Mouse (Mus musculus) retina, postnatal 1 day (tissue): ENCODE results near the gene Fxyd5.

Experiments
- DNase-seq: peaks from one replicate; pipeline ENCODE4 v3.0.0-alpha.2; 2012

Gene Fxyd5

GRCm38 (mm10) chr7:31040281-31041022 lies 1.8 kb downstream of the Fxyd5 start:
- no peak for DNase-seq

- no peak for DNase-seq
These were observed 3.3 kb downstream of the Fxyd5 start for GRCm38 (mm10) chr7:31039011-31039410.

GRCm38 (mm10) chr7:31037675-31038074 lies 4.6 kb downstream of the Fxyd5 start:
- DNase-seq: no peak

GRCm38 (mm10) chr7:31036917-31037316 lies 5.4 kb downstream of the Fxyd5 start:
- no peak for DNase-seq

GRCm38 (mm10) chr7:31035291-31035690 lies 7.0 kb downstream of the Fxyd5 start:
- no peak for DNase-seq

GRCm38 (mm10) chr7:31034789-31035188 lies 7.5 kb downstream of the Fxyd5 start:
- DNase-seq: no peak

DNA sequence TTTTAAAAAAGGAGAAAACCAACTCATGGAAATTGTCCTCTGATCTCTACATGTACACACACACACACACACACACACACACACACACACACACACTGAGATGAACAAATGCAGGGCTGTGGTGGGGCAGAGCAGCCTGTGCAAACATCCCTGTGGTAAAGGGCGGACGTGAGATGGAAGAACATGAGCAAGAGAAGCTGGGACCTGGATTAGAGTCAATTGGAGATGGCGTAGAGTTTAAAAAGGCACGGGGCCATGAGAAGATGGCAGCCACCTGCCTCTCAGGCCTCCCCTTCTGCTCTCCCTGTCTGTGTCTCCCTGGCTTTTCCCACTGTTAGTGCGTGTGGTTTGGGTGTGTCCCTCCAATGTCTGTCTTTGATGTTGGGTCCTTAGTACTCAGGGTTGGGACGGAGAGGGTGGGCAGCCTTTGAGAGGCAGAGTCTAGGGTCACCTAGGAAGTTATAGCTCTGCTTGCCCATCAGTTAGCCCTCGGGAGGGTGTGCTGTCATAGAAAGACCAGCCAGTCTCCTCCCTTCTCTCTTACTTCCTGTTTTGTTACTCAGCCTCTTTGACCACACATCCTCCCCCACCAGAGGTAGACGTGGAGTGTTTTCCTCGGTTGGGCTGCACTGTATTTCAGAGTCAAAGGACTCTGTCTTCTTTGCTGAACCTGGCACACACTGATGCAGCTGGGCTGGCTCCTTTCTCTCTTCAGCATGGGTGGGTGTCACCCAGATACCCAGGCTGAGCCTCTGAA lies 8.7 kb downstream of the Fxyd5 start:
- no peak for DNase-seq

GRCm38 (mm10) chr7:31031731-31032130 lies 10.6 kb downstream of the Fxyd5 start:
- no peak for DNase-seq

GRCm38 (mm10) chr7:31030717-31031116 lies 11.6 kb downstream of the Fxyd5 start:
- no peak for DNase-seq

DNA sequence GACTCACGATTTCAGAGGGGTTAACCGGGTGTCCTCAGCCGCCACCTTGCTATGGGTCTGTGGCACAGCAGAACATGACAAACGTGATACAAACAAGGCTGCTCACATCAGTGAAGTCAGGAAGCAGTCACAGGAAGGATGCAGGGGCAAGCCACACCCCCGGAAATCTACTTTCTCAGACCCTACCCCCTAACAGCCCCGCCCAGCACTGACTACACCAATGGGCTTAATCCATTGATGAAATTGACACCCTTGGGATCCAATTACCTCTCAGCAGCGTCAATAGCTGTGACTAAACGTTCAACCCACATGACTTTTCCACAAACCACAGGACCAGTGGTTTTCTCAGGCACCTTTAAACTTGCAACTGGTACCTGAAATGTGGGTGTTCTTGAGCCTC lies 13.7 kb downstream of the Fxyd5 start:
- DNase-seq: no peak

- DNase-seq: peak; percentile 52
These were observed 25.0 kb downstream of the Fxyd5 start for GRCm38 (mm10) chr7:31017104-31017901.

- no peak for DNase-seq
These were observed 29.3 kb downstream of the Fxyd5 start for GRCm38 (mm10) chr7:31012971-31013370.

DNA sequence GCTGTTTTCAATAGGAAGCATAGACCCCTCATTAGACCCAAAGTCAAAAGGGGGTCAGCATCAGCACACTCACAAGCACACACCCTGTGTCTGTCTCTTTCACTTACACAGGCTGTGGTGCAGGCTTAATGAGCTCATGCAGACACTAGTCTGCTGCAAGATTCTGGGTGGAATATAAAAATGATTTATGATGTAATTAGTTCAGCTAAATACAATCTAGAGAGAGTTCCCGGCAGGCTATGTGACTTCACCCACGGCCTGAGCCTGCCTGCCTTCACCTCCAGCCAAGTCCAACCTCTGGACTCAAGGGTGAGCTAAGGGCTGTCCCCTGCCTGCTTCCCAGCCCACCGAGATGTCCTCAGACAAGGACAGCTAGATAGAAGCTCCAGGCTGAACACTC lies 33.4 kb downstream of the Fxyd5 start:
- DNase-seq: no peak

DNA sequence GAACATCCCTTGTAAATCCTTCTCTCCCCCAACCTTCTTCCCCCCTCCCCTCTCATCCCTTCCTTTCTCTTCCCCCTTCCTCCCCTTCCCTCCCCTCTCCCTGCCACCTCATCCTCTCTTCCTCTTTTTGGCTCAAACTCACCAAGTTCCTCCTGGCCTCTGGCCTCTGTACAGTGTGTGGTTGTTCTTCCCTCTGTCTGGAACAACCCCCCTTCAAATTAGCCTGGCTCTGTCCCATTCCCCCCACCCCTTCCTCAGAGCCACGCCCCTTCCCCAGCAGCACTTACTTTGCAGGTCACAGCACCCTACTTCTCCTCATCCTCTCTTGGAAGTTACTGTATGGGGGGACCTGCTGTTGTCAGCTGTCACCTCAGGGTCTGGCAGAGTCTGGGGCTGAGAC lies 34.1 kb downstream of the Fxyd5 start:
- no peak for DNase-seq

- DNase-seq: no peak
These were observed 34.5 kb downstream of the Fxyd5 start for GRCm38 (mm10) chr7:31007775-31008174.

DNA sequence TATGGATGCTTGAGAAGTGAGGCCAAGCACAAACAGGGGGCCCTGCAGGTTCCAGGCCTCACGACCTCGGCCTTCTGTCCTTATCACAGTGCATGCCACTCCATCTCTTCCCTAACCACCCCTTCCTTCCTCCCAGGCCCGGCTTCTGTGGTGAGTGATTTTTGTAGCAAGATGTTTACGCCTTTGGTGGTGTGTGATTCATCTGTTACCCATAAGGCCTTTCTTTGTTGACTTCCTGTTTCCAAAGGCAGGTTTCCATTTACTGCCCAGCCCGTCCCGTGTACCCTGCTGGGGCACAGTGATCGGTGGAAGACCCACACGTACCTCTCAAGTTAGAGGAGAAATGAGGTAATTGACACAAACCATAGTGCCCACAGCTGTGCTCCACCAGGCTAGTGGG lies 39.6 kb downstream of the Fxyd5 start:
- DNase-seq: no peak

GRCm38 (mm10) chr7:31000505-31001020 lies 41.7 kb downstream of the Fxyd5 start:
- peak; percentile 86 for DNase-seq

DNA sequence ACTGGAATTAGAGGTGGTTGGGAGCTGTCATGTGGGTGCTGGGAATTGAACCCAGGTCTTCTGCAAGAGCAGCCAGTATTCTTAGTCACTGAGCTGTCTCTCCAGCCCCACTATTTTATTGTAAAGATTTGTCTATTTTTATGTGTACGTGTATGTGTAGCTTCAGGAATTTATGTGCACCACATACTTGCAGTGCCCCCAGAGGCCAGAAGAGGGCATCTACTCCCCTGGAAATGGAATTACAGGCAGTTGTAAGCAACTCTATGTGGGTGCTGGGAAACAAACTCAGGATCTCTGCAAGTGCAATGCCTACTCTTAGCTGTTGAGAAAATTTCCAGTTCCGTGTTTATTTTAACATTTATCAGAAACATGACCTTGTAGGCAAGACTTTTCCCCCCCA lies 45.8 kb downstream of the Fxyd5 start:
- DNase-seq: no peak

DNA sequence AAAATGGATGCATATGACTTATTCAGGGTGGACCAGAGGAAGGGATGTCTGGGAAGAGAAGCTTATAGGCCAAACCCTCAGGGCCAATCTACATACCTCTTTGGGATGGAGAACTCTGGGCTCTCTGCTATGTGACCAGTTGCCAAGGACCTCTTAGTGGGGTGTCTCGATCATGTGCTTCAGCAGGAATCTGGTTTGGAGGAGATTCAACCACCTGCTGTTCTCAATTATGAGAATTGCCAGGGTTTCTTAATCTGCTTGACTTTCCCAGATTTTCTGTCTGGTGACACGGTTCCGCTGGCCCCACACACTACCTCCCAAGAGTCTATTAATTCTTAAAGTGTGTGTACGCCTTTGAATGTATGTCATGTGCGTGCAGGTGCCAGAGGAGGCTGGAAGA lies 48.3 kb downstream of the Fxyd5 start:
- no peak for DNase-seq

DNA sequence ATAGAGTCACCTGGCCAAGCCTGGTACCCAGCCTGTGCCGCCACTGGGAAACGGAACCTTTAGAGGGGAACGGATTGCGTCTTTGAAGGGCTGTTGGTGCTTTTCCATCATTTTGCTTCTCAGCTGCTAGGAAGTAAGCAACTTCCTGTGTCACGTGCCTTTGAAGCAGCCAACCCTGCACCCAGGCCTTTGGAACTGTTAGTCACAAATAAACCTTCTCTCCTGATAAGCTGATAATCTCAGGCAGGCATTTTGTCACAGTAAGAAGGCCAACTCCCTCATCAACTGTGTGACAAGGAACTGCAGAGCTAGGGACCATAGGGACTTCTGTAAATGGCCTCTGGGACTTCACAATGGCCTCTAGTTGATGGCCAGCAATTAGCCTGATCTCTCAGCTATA lies 50.1 kb downstream of the Fxyd5 start:
- DNase-seq: no peak

DNA sequence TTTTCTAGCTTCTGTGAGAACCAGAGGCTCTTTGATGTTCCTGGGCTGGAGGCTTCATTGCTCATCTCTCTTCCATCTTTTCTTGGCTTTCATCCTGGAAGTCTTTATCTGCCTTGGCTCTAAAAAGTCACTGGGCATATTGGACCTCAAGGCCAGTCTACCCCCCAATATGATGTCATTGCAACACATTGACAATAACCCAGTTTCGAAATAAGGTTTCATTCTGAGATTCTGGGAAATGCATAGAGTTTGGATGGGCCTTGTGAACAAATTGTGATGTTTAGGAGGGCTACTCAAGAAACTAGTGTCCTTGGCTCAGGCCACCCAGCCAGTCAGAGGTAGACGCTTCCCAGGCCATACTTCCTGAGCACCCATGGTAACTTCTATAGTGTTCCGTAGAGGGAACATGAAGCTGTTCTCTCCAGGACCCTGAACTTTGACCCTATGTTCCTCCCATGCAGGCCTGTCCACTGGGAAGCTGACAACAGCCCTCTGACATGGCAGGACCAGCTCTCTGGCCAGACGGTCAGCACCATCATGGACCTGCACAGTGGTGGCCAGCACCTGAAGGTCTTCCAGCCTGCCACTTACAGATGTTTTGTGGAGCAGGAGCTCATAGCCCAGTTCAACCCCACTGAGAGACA lies 53.6 kb downstream of the Fxyd5 start:
- no peak for DNase-seq

- no peak for DNase-seq
These were observed 56.9 kb downstream of the Fxyd5 start for GRCm38 (mm10) chr7:30985357-30985756.
